Comparison of ENCODE assay signal across 29 mouse cellular contexts in the genomic region with DNA sequence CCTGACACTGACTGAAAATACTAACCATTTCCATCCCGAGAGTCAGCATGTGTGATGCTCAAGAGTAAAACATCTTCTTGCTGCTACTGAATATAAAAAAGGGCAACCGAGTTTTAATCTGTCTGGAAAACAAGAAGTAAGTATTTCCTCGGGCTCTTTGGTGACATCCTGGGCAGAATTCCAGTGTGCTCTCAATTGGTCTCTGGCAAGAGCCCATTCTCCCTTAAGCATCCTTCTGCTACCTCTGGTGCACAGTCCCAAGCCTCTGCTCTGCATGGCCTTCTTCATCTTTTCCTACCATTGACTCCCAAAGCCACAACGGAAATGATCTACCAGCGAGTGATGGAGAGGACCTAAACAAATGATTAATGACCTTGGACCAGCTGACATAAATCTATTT.
A peak's percentile ranks its signal among the peaks of the same experiment; 100 is the strongest.
DNase-seq lines count a peak whose midpoint lies in the region; ATAC-seq and TF ChIP-seq lines count a peak whose summit lies in the region.
"Had no signal": no experiment of that assay in that cellular context is flagged by ENCODE, and none has a peak within 500 bp of the region (broad histone marks: within the 10 kb centered on the region; RNA-seq: fewer than 3 reads in every experiment).

No protein-coding gene starts in this region.

- no peak overlapping the region for H3K4me3 ChIP-seq in kidney, adult 2 months (ENCODE audit: insufficient read depth, low read depth, low read length)
- no peak overlapping the region for H3K4me3 ChIP-seq in kidney, embryonic 14.5 days (ENCODE audit: low read length)
- H3K4me3 ChIP-seq in lung, embryonic 14.5 days (ENCODE audit: low read depth, low read length) = no peak overlapping the region
- H3K4me3 ChIP-seq: embryonic facial prominence, embryonic 10.5 days; embryonic facial prominence, embryonic 15.5 days; forebrain, embryonic 15.5 days; heart, embryonic 15.5 days; hindbrain, embryonic 12.5 days; intestine, embryonic 15.5 days; limb, embryonic 13.5 days; megakaryocyte, embryonic 14.5 days; midbrain, embryonic 13.5 days had no signal

- no peak overlapping the region for H3K9ac ChIP-seq in kidney, embryonic 14.5 days (ENCODE audit: low read depth, low read length)
- H3K9ac ChIP-seq in lung, embryonic 14.5 days = no peak overlapping the region
- H3K9ac ChIP-seq: embryonic facial prominence, embryonic 15.5 days; forebrain, embryonic 15.5 days; heart, embryonic 15.5 days; hindbrain, embryonic 12.5 days; intestine, embryonic 15.5 days; limb, embryonic 13.5 days; midbrain, embryonic 13.5 days had no signal

- H3K36me3 ChIP-seq in kidney, adult 2 months (ENCODE audit: control insufficient read depth, insufficient read depth, low read length) = no peaks in the 10 kb centered on the region
- no peaks in the 10 kb centered on the region for H3K36me3 ChIP-seq in kidney, embryonic 14.5 days (ENCODE audit: control insufficient read depth, insufficient read depth, low read length)
- H3K36me3 ChIP-seq in lung, embryonic 14.5 days (ENCODE audit: insufficient read depth) = no peaks in the 10 kb centered on the region
- H3K36me3 ChIP-seq: embryonic facial prominence, embryonic 10.5 days; embryonic facial prominence, embryonic 15.5 days; forebrain, embryonic 15.5 days; heart, embryonic 15.5 days; hindbrain, embryonic 12.5 days; intestine, embryonic 15.5 days; limb, embryonic 13.5 days; midbrain, embryonic 13.5 days had no signal

- peaks cover 6% of the 10 kb centered on the region; the same call in 1 of the 2 replicates for H3K4me1 ChIP-seq in kidney, adult 2 months (ENCODE audit: control insufficient read depth, insufficient read depth, low read length)
- peaks cover 4% of the 10 kb centered on the region; the same call in 1 of the 2 replicates for H3K4me1 ChIP-seq in kidney, embryonic 14.5 days (ENCODE audit: control insufficient read depth, insufficient read depth, low read length)
- H3K4me1 ChIP-seq in lung, embryonic 14.5 days (ENCODE audit: insufficient read depth) = peaks cover 8% of the 10 kb centered on the region; the same call in 1 of the 2 replicates
- H3K4me1 ChIP-seq: megakaryocyte, embryonic 14.5 days had no signal

- peak; percentile 29 for DNase-seq in cerebellum, adult 9-10 months
- no peak for DNase-seq in cerebellum, adult 11 months
- DNase-seq in kidney, adult 2 months = peak; percentile 59
- DNase-seq in lung, embryonic 14.5 days = peak; percentile 24
- DNase-seq in lung, adult 18-20 months = no peak
- DNase-seq: adrenal gland, postnatal 25 days; cerebellum, postnatal 14 days; gastrocnemius, postnatal 36 days; heart, postnatal 36 days; kidney, adult 9 months; layer of hippocampus, adult 9-11 months; lung, postnatal 4 days; retina, postnatal 1 day; right cerebral cortex, postnatal 14 days; thymus, postnatal 4 days had no signal

- H3K27ac ChIP-seq in kidney, adult 2 months (ENCODE audit: insufficient read depth, low read depth, low read length) = 0 out of 2 replicates have a peak overlapping the region, but pooled peaks have one; percentile 20
- no peak overlapping the region for H3K27ac ChIP-seq in kidney, embryonic 14.5 days (ENCODE audit: low read depth, low read length)
- no peak overlapping the region for H3K27ac ChIP-seq in lung, embryonic 14.5 days (ENCODE audit: low read depth)
- H3K27ac ChIP-seq: embryonic facial prominence, embryonic 10.5 days; embryonic facial prominence, embryonic 15.5 days; forebrain, embryonic 15.5 days; heart, embryonic 15.5 days; hindbrain, embryonic 12.5 days; hindbrain, postnatal 0 days; intestine, embryonic 15.5 days; limb, embryonic 13.5 days; midbrain, embryonic 13.5 days had no signal

- no peaks in the 10 kb centered on the region for H3K27me3 ChIP-seq in kidney, adult 2 months (replicated peaks; ENCODE audit: control insufficient read depth, insufficient read depth, low read length)
- no peaks in the 10 kb centered on the region for H3K27me3 ChIP-seq in kidney, embryonic 14.5 days (ENCODE audit: control insufficient read depth, insufficient read depth, low read length)
- H3K27me3 ChIP-seq in lung, embryonic 14.5 days (ENCODE audit: insufficient read depth, low read length) = no peaks in the 10 kb centered on the region
- H3K27me3 ChIP-seq: embryonic facial prominence, embryonic 15.5 days; forebrain, embryonic 15.5 days; heart, embryonic 15.5 days; hindbrain, embryonic 12.5 days; intestine, embryonic 15.5 days; limb, embryonic 13.5 days; midbrain, embryonic 13.5 days had no signal

- WGBS in kidney, adult 2 months = 39% methylated on average over 5 of the region's 5 CpGs
- 59% methylated on average over 5 of the region's 5 CpGs for WGBS in kidney, embryonic 14.5 days
- 49% methylated on average over 5 of the region's 5 CpGs for WGBS in lung, embryonic 14.5 days

- TF ChIP-seq POLR2A in kidney, adult 2 months (IDR thresholded peaks at IDR 0.05; ENCODE audit: low read depth, low read length) = no peak

- no peaks in the 10 kb centered on the region for H3K9me3 ChIP-seq in kidney, embryonic 14.5 days (ENCODE audit: control insufficient read depth, low read length)
- H3K9me3 ChIP-seq in lung, embryonic 14.5 days (ENCODE audit: low read depth, low read length) = no peaks in the 10 kb centered on the region
- H3K9me3 ChIP-seq: embryonic facial prominence, embryonic 10.5 days; embryonic facial prominence, embryonic 15.5 days; forebrain, embryonic 15.5 days; heart, embryonic 15.5 days; hindbrain, embryonic 12.5 days; intestine, embryonic 15.5 days; limb, embryonic 13.5 days; megakaryocyte, embryonic 14.5 days; midbrain, embryonic 13.5 days had no signal

- no peak overlapping the region for H3K4me2 ChIP-seq in kidney, embryonic 14.5 days (replicated peaks; ENCODE audit: low read depth, low read length)
- H3K4me2 ChIP-seq in lung, embryonic 14.5 days = no peak overlapping the region
- H3K4me2 ChIP-seq: embryonic facial prominence, embryonic 15.5 days; forebrain, embryonic 15.5 days; heart, embryonic 15.5 days; hindbrain, embryonic 12.5 days; intestine, embryonic 15.5 days; limb, embryonic 13.5 days; liver, embryonic 11.5 days; midbrain, embryonic 13.5 days had no signal

- TF ChIP-seq CTCF in kidney, adult 2 months (conservative IDR thresholded peaks at IDR 0.05; ENCODE audit: insufficient read depth, insufficient read length, low read depth, low read length) = no peak
- no peak for TF ChIP-seq CTCF in lung, embryonic 14.5 days (IDR thresholded peaks at IDR 0.05; ENCODE audit: low read depth)

- no peak for ATAC-seq in kidney, embryonic 14.5 days (ENCODE audit: low FRiP score, low TSS enrichment)
- ATAC-seq in lung, embryonic 14.5 days (ENCODE audit: insufficient read depth) = no peak
- ATAC-seq in megakaryocyte-erythroid progenitor cell, adult 5-6 weeks (replicated peaks; ENCODE audit: low FRiP score, low TSS enrichment, poor library complexity, severe bottlenecking) = no peak
- ATAC-seq: forebrain, embryonic 15.5 days; hindbrain, postnatal 0 days; intestine, embryonic 15.5 days; lung, postnatal 0 days; midbrain, embryonic 13.5 days had no signal

Comparison
In these comparisons a context has a peak if more than half of its experiments do, and no peak if none do; other contexts are left out.
1. DNase-seq: peak in cerebellum, adult 9-10 months (single experiment), kidney, adult 2 months (single experiment) and lung, embryonic 14.5 days (single experiment); none in cerebellum, adult 11 months (single experiment) and lung, adult 18-20 months (0 of 2).